Mouse (Mus musculus) erythroblast, embryonic 14.5 days (primary cell): ENCODE data around the gene Cd2bp2. TPM values are rescaled to one million over a fixed set of nuclear protein-coding genes. Genes with fewer than 3 reads are reported as not detected.

Experiments used
- H3K27me3 ChIP-seq: 2 replicates; pipeline ENCODE4 v1.6.1; 2012; ENCODE audit warnings: inconsistent platforms; ENCODE audit not compliant: control insufficient read depth
- H3K36me3 ChIP-seq: 2 replicates; pipeline ENCODE4 v1.6.1; 2012; ENCODE audit warnings: mild to moderate bottlenecking, inconsistent platforms; ENCODE audit not compliant: control insufficient read depth
- H3K4me1 ChIP-seq: 2 replicates; pipeline ENCODE4 v1.6.1; 2012; ENCODE audit warnings: inconsistent platforms; ENCODE audit not compliant: control insufficient read depth
- H3K4me3 ChIP-seq: replicated peaks from 2 replicates; pipeline ENCODE3; 2012; ENCODE audit warnings: moderate library complexity, mild to moderate bottlenecking, inconsistent platforms
- H3K9me3 ChIP-seq: 2 replicates; pipeline ENCODE4 v1.6.1; 2012; ENCODE audit warnings: low read length, inconsistent platforms, mixed read lengths; ENCODE audit not compliant: control insufficient read depth
- GATA1 ChIP-seq: IDR thresholded peaks from 2 replicates; pipeline ENCODE4 v1.6.1; 2012; ENCODE audit warnings: low read length, inconsistent platforms, mixed read lengths
- TAL1 ChIP-seq: IDR thresholded peaks from 3 replicates; pipeline ENCODE4 v1.6.1; 2012; ENCODE audit warnings: low read length, inconsistent platforms, mixed read lengths
- polyA plus RNA-seq: library from polyadenylated mRNA; stranded (reverse); fragments of >175 nt; gene quantifications from 2 replicates; pipeline ENCODE4 v1.2.3, GENCODE M21; 2012

Cd2bp2 gene
- polyA plus RNA-seq, 1 experiment = 9.2 TPM

DNA sequence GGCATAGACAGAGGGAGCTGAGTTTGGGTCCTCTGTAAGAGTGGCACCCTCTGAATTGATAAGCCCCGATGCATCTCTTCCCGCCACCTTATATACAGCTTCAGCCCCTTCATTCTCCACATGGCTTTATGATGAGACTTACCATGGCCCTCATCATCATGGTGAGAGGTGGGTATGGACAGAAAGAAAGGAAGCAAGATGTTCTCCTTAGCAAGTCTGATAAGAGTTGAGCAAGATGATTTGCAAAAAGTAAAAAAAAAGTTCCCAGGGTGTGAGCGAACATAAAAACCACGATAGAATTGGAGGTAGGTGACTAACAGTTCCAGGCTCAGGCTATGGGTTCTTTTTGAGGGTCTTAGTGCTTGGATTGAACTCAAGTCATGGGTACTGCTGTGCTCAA lies 22.8 kb upstream of the Cd2bp2 start:
- TF ChIP-seq GATA1 (peak; percentile 75; the same call in 1 of the 2 replicates), TAL1 (peak; percentile 43; the same call in 2 of the 3 replicates)
- Histone ChIP-seq H3K27me3 (no peaks in the 10 kb centered on the region), H3K9me3 (peaks cover 3% of the 10 kb centered on the region; the same call in 1 of the 2 replicates), H3K4me1 (peaks cover 86% of the 10 kb centered on the region), H3K36me3 (peaks cover 28% of the 10 kb centered on the region), H3K4me3 (peak overlapping the region; percentile 50)

DNA sequence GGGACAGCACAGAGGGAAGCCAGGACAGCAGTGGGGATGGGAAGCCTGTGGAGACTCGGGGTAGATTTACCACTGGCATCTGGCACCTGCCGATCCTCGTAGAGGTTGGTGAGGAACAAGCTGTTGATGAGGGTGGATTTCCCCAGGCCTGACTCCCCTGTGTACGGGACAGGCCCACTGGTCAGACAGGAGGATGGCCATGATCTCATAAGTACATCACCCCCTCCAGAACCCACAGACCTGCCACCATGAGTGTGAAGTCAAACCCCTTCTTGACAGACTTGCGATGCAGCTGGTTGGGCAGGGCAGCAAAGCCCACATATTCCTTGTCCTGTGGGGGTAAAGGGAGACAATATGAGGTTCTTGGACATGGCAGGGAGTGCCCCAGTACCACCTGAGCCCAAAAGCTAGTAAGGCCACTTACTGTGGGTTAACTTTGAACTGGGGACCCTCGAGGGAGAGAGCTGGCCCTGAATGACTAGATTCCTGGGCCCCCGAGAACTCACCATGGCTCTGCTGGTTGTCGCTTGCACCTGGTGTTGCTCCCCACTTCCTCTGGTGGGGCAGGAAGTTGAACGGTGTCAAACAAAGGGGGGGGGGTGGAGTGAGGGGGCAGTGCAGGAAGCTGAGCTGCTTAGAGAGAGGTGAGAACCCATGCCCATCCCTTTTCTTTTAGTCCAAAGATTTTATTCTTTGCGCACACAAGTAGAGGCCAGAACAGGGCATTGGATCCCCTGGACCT lies 22.2 kb upstream of the Cd2bp2 start:
- H3K4me3 ChIP-seq = peak overlapping the region; percentile 50
- H3K9me3 ChIP-seq = peaks cover 3% of the 10 kb centered on the region; the same call in 1 of the 2 replicates
- peaks cover 32% of the 10 kb centered on the region for H3K36me3 ChIP-seq
- peaks cover 86% of the 10 kb centered on the region for H3K4me1 ChIP-seq
- TF ChIP-seq GATA1 (no peak), TAL1 (no peak)
- H3K27me3 ChIP-seq = no peaks in the 10 kb centered on the region

DNA sequence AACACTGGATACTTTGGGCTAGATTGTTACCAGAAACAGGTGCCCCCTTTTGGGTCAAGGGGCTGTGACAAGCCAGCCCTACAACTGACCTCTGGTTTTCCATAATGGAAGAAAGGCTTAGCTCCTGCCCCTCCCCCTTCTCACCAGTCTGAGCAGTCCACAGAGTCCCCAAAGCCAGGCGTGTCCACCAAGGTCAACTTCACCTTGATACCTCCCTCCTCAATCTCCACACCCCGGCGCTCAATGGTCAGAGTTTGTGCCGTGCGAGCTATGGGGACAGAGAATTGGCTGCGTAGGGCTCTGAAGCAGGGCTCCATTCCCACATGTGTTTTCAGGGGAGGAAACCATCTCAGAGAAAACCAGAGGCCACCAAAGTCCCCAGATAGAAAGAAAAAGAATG lies 21.6 kb upstream of the Cd2bp2 start:
- H3K4me1 ChIP-seq = peaks cover 86% of the 10 kb centered on the region
- no peaks in the 10 kb centered on the region for H3K27me3 ChIP-seq
- H3K9me3 ChIP-seq = peaks cover 3% of the 10 kb centered on the region; the same call in 1 of the 2 replicates
- TF ChIP-seq GATA1 (no peak), TAL1 (no peak)
- H3K36me3 ChIP-seq = peaks cover 35% of the 10 kb centered on the region
- peak overlapping the region; percentile 50 for H3K4me3 ChIP-seq

DNA sequence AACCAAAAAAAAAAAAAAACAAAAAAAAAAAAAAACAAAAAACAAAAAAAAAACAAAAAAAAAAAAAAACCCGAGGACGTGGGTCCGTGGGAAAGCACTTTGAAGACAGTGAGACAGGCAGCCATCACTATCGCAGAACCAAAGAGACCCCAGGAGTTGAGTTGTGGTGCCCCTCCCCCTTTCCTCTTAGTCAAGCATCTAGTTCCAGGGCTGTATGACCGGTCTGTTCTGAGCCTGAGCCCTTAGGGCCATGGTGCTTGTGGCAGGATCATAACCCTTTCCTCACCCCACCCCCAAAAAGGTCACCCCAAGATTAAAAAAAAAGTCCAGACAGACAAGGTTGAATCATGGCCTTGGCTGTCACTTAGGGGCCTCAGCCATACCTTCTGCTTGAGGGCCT lies 20.5 kb upstream of the Cd2bp2 start:
- peak overlapping the region; percentile 16 for H3K4me3 ChIP-seq
- H3K27me3 ChIP-seq = no peaks in the 10 kb centered on the region
- H3K36me3 ChIP-seq = peaks cover 34% of the 10 kb centered on the region
- no peaks in the 10 kb centered on the region for H3K9me3 ChIP-seq
- peaks cover 88% of the 10 kb centered on the region for H3K4me1 ChIP-seq
- TF ChIP-seq GATA1 (no peak), TAL1 (no peak)

DNA sequence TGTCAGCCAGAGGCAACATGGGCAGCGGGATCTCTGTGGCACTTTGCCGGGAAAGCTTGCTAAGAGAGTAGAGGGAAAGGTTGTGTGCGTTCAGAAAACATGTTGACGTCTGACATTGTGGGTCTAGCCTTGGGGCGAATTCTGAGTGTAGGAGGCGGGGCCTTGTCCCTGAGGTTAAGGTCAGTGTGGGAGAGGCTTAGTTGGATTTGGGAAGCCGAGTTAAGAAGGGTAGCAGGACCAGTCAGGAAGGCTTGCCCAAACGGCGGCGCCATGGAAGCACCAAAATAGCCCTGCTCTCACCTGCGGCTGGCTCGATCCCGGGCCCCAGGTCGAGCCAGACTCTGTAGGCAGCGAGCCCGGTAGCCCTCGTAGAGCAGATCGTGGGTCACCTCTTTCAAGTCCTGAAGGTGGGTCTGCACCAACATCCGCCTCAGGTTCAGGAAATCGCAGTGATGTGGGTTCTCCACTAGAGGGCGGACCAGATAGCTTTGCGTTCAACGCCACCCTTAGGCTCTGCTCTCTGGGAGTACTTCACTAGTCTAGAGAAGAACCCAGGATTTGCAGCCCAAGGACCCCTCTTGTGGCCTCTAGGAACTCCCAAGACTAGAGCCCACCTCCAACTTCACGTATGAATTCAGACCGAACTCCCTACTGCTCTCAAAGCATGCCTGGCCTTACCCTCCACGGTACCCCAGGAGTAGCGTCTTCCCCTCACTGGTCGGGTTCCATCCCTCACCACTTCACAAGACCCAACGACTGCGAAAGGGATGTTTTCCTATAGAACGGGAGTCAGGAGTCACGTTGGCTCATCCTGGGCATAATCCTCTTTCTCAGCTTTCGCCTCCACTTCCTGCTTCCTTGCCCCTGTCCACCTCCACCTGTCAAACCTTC lies 19.4 kb upstream of the Cd2bp2 start:
- H3K4me1 ChIP-seq = peaks cover 88% of the 10 kb centered on the region
- TF ChIP-seq GATA1 (no peak), TAL1 (no peak)
- peak overlapping the region; percentile 41 for H3K4me3 ChIP-seq
- peaks cover 41% of the 10 kb centered on the region for H3K36me3 ChIP-seq
- H3K9me3 ChIP-seq = no peaks in the 10 kb centered on the region
- H3K27me3 ChIP-seq = no peaks in the 10 kb centered on the region

DNA sequence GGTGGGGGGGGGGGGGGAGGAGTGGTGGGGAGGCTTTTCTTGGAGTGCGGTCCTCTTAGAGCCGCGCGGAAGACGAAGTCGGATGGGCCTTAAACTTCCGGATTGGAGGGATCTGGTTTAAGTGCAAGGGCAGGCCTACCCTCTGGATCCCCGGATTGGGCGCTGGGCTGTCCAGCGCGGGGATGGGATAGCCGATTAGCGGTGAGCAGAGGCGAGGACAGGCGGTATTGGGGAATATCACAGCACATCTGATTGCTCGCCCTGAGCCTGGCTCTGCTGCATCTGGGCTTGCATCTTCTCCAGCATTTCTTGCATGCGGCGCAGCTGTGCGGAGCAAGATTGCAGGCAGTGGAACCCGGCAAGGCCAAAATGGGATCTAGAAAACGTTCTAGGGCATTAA lies 18.7 kb upstream of the Cd2bp2 start:
- Histone ChIP-seq H3K27me3 (no peaks in the 10 kb centered on the region), H3K9me3 (no peaks in the 10 kb centered on the region), H3K36me3 (peaks cover 43% of the 10 kb centered on the region), H3K4me3 (no peak overlapping the region), H3K4me1 (peaks cover 89% of the 10 kb centered on the region)
- TF ChIP-seq TAL1 (no peak), GATA1 (no peak)

DNA sequence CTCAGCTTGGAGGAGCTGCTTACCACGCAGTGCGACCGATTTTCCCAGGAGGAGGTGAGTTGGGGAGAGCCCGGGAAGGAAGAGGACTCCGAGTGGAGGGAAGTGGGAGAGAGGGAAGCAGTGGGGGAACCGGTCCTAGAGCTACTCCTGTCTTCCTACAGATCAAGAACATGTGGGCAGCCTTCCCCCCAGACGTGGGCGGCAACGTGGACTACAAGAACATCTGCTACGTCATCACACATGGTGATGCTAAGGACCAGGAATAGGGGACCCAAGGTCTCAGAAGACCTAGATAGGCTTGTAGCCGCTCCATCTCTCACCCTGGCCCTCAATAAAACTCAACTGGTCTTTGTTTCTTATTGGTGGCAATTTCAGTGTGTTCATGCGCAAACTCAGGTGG lies 18.1 kb upstream of the Cd2bp2 start:
- no peak overlapping the region for H3K4me3 ChIP-seq
- H3K27me3 ChIP-seq = no peaks in the 10 kb centered on the region
- H3K9me3 ChIP-seq = no peaks in the 10 kb centered on the region
- H3K36me3 ChIP-seq = peaks cover 43% of the 10 kb centered on the region
- peaks cover 89% of the 10 kb centered on the region for H3K4me1 ChIP-seq
- no peak for TF ChIP-seq GATA1
- TF ChIP-seq TAL1 = no peak

DNA sequence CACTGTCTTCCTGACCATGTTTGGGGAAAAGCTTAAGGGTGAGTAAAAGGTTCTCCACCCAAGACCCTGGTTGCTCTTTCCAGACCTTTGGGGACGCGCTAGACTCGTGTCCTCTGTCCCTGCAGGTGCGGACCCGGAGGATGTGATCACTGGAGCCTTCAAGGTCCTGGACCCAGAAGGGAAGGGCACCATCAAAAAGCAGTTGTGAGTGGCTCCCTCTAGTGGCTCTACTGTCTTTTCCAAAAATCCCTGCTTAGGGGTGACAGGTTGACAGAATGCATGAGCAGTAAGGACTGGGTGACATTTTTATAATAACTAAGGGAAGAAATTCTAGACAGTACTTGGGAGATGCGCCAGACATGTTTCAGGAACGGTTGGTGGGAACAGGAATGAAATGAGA lies 17.6 kb upstream of the Cd2bp2 start:
- Histone ChIP-seq H3K9me3 (no peaks in the 10 kb centered on the region), H3K27me3 (no peaks in the 10 kb centered on the region), H3K4me1 (peaks cover 87% of the 10 kb centered on the region), H3K36me3 (peaks cover 43% of the 10 kb centered on the region), H3K4me3 (no peak overlapping the region)
- TF ChIP-seq TAL1 (no peak), GATA1 (no peak)
